Mouse (Mus musculus) common myeloid progenitor, adult 5-6 weeks (primary cell): ENCODE results near the gene Arhgap4. TPM values are rescaled to one million over a fixed set of nuclear protein-coding genes. Genes with fewer than 3 reads are reported as not detected.

Experiments used
- ATAC-seq: replicated peaks from 2 replicates; pipeline ENCODE4 v1.8.0; 2016; ENCODE audit warnings: low read depth, mild to moderate bottlenecking, moderate TSS enrichment, inconsistent platforms; ENCODE audit not compliant: poor library complexity, severe bottlenecking
- total RNA-seq: library from RNA; stranded (forward); fragments of 200-1000, 187-1606 nt; gene quantifications from 2 replicates; pipeline ENCODE4 v1.2.3, GENCODE M21; 2017

Arhgap4 gene
- total RNA-seq, 1 experiment from 2014 or later: 22.7 TPM

DNA sequence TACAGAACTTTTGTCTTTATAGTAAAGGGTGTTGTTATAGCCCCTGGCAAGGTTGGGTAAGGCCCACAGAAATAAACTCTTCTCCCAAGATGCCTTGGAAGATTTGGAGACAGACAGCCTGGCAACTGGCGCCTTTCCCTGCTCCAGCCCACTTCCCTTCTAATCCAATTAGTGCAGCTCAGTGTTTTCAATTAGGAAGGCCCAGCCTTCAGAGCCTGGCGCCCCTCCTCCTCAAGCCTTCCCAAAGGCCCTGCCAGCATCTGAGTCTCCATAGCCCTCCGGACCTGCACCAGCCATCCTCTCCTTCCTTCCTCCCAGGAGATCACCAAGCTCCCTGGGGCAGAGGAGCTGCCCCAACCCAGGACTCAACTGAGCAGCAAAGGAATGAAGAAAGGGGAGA lies 54.4 kb downstream of the Arhgap4 start:
- ATAC-seq: no peak

DNA sequence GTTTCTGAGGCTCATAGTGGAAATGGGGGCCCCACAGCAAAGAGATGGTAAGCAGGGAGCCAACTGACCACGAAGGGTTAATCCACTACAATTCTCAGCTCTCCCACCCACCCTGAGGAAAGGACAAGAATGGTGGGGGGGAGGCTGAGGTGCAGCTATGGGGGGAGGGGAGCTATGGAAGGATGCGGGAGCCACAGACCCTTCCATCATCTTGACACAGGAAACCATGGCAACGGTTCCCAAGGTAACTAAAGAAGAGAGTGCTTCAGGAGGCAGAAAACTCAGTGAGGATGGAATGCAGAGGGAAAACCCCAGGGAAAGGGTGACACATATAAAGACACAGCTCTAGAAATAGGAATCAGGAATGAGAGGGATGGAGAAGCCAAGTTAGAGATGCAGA lies 57.0 kb downstream of the Arhgap4 start:
- no peak for ATAC-seq

DNA sequence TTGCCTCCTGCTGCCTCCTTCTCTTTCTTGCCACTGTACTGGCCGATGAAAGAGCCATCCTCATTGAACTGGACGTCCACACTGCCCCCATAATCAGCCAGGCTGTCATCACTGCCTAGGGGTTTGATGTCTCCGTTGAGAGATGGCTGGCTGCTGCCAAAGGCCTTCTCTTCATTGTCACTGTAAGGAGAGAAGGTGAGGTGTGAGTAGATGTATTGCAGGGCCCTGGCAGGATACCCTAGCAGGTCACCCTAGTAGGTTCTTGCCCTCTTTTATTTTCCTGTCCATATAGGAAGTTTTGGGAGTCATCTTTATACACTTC lies 66.6 kb downstream of the Arhgap4 start:
- no peak for ATAC-seq

DNA sequence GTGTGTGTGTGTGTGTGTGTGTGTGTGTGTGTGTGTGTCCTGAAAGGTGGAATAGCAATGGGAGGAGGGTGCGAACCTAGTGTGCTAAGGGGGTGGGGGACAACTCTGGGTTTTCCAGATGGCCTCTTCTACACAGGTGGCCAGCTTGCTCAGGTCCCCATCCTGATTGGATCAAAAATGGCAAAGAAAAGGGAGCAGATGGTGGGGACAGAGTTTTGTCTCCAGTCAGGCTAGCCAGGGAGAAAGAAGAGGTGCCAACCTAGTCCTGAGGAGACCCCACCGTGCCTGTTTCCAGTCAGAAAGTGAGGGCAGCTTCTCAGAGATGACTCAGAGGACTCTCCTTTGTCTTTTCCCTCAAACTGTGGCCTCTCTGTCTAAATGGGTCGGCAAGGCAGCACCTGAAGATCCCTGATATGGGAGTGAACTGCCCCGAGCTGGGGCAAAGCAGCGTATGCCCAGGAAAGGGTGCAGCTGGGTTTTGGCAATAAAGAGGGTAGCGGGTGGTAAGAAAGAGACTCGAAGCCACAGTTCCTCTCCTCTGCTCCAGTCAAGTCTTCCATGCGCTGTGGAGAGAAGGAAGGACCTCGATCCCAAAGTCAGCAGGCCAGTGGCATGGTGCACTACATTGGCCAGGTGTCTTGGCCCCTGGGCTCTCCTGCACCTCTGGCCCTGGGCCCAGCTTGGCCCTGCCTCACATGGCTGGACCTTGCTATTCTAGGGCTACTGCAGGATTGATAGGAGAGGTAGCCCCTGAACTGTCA lies 67.2 kb downstream of the Arhgap4 start:
- no peak for ATAC-seq

Other genes with a start within 250 kb of the Arhgap4 start
- gene Slc6a8, start 248.7 kb downstream of the Arhgap4 start, total RNA-seq: 0.15 and 0.50 TPM in 2 replicates
- gene Bcap31, start 205.7 kb downstream of the Arhgap4 start, total RNA-seq: 169 and 218 TPM in 2 replicates
- 12.0 and 16.9 TPM in 2 replicates for gene Abcd1, start 205.3 kb downstream of the Arhgap4 start, total RNA-seq
- 0.34 TPM in 1 of 2 replicates, not detected in the other for gene Plxnb3, start 164.8 kb downstream of the Arhgap4 start, total RNA-seq
- not detected in 2 replicates for gene Srpk3, start 147.5 kb downstream of the Arhgap4 start, total RNA-seq
- 218 and 225 TPM in 2 replicates for gene Idh3g, start 135.0 kb downstream of the Arhgap4 start, total RNA-seq
- gene Ssr4, start 134.8 kb downstream of the Arhgap4 start, total RNA-seq: 150 and 166 TPM in 2 replicates
- 3.7 and 5.1 TPM in 2 replicates for gene Pdzd4, start 96.9 kb downstream of the Arhgap4 start, total RNA-seq
- gene Avpr2, start 29.8 kb downstream of the Arhgap4 start, total RNA-seq: 0.23 TPM in 1 of 2 replicates, not detected in the other
- 0.37 and 1.4 TPM in 2 replicates for gene L1cam, start 25.8 kb downstream of the Arhgap4 start, total RNA-seq
- gene Naa10, start 74 bp upstream of the Arhgap4 start, total RNA-seq: 108 and 152 TPM in 2 replicates
- 10.2 and 14.4 TPM in 2 replicates for gene Renbp, start 9.0 kb upstream of the Arhgap4 start, total RNA-seq
- 73.4 and 91.9 TPM in 2 replicates for gene Hcfc1, start 44.5 kb upstream of the Arhgap4 start, total RNA-seq
- 42.8 and 54.9 TPM in 2 replicates for gene Irak1, start 102.0 kb upstream of the Arhgap4 start, total RNA-seq
- gene Opn1mw, start 205.6 kb upstream of the Arhgap4 start, total RNA-seq: not detected in 2 replicates
- gene Mecp2, start 213.5 kb upstream of the Arhgap4 start, total RNA-seq: 16.9 and 26.2 TPM in 2 replicates
- not detected in 2 replicates for gene Tex28, start 246.0 kb upstream of the Arhgap4 start, total RNA-seq